Mouse (Mus musculus): ENCODE measurements around the gene Npm3. TPM values are rescaled to one million over a fixed set of nuclear protein-coding genes. Genes with fewer than 3 reads are reported as not detected.
A peak's percentile ranks its signal among the peaks of the same experiment; 100 is the strongest.

Gene Npm3
- polyA plus RNA-seq, 1 experiment from 2014 or later = 17.7 TPM

DNA sequence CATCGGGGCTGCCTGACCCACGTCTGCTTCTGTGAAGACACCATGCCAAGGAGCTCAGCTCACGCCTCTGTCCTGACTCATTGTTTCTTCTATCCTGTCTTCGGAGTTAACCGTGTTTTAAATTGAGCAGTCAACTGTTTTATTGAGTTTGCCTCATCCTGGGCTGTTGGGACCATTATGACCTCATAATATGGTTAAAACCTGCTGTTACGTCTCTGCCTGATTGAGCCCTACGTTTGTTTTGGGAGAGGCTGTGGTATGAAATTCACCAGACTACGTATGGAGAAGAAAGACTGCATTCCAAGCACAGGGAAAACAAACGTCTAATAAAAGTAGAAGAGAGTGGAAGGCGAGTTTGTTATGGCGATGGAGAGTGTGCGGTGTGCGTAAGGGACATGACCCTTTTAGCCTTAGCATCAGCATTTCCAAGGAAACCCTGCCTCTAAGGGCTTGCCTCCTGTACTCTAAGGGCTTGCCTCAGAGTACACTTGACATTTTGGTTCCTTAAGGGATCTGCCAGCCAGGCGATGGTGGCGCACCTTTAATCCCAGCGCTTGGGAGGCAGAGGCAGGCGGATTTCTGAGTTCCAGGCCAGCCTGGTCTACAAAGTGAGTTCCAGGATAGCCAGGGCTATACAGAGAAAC lies 34.7 kb upstream of the Npm3 start:
- Histone ChIP-seq H3K27me3 (no peaks in the 10 kb centered on the region), H3K27ac (peak overlapping the region; percentile 41), H3K9me3 (no peaks in the 10 kb centered on the region), H3K4me3 (peak overlapping the region; percentile 99), H3K36me3 (peaks cover 12% of the 10 kb centered on the region), H3K4me1 (peaks cover 28% of the 10 kb centered on the region), H3K4me2 (peak overlapping the region; percentile 62), H3K9ac (peak overlapping the region; percentile 58)
- ATAC-seq (ENCODE audit: insufficient number of reproducible peaks, insufficient read depth, low FRiP score, low TSS enrichment, low read depth) = no peak; the same call in 1 of the 2 replicates
- 30% methylated on average over 17 of the region's 17 CpGs for WGBS

DNA sequence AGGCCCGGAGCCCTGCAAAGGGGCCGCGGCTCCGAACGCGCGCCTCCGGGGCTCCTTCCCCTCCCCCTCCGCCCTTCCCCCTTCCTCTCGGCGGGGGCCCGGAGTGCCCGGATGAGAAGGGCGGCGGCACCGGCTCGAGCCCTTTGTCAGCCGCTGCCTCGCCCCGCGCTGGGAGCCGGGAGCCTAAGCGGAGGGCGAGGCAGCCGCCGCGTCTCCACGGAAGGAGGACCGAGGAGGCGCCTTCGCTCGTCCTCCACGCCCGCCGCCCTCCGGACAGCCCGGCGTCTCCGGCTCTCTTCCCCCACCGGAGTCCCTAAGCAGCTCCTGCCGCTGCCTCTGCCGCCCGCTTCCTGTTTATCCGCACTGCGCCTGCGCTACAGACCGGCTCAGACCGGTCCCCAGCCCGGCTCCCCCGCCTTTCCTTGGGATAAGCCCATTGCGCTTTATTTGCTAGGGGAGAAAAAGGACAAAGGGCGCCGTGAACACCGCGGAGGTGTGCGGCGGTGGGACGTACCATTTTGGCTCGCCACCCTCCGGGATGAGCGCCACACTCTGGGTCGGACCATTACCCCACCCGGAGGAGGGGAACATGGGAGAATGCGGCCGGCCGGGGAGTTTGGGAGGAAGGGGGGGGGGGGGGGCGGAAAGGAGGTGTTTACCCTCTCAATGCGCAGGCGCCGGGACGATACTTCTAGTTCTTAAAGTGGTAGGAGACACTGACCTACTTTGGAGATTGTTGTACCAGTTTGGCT lies 34.0 kb upstream of the Npm3 start, which contains the start of gene Mgea5:
TSS of gene Mgea5 (minus strand) at position 657 of the 752 bp plus-strand sequence.
- Histone ChIP-seq H3K4me2 (peak within 1 kb of the TSS; percentile 62), H3K4me1 (peaks cover 28% of the 10 kb centered on the region), H3K4me3 (peak within 1 kb of the TSS; percentile 99), H3K27ac (peak within 1 kb of the TSS; percentile 98), H3K9me3 (no peaks in the 10 kb centered on the region), H3K9ac (peak within 1 kb of the TSS; percentile 98), H3K36me3 (peaks cover 18% of the 10 kb centered on the region), H3K27me3 (no peaks in the 10 kb centered on the region)
- ATAC-seq (ENCODE audit: insufficient number of reproducible peaks, insufficient read depth, low FRiP score, low TSS enrichment, low read depth) = peak; percentile 97
- WGBS = under 1% methylated on average over 69 of the region's 71 CpGs

DNA sequence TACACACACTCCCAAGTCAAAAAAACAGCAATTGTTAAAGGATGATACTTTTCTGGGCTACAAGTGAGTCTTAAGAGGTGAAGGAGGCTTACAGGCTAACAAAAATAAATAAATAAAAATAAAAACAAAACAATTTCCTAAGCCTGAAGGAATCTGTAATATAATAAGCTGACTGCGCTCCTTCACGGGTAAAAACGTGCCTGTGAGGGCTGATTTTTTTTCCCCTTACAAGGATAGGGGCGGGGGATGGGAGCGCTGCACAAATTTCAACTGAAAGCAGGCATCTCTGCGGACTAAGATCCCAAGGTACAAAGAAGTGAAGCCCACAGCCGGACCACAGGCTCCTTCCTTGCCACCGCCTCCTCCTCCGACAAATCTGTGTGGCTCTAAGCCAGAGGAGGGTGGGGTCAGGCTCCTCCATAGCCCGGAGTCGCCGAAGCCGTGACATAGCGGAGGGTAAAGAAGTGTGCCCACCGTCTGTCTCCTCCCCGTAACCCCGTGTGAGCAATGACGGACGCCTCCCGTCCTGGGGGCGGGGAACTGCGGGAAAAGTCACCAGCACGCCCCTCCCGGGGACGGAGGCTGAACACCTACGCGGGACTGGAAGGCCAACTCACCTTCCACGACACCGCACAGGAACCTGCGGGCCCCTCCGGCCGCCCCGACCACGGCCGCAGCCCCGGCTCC lies 33.1 kb upstream of the Npm3 start:
- H3K9me3 ChIP-seq = no peaks in the 10 kb centered on the region
- under 1% methylated on average over 36 of the region's 36 CpGs for WGBS
- H3K27ac ChIP-seq = peak overlapping the region; percentile 98
- H3K4me2 ChIP-seq = peak overlapping the region; percentile 62
- peaks cover 28% of the 10 kb centered on the region for H3K4me1 ChIP-seq
- ATAC-seq (ENCODE audit: insufficient number of reproducible peaks, insufficient read depth, low FRiP score, low TSS enrichment, low read depth) = peak; percentile 34
- no peaks in the 10 kb centered on the region for H3K27me3 ChIP-seq
- peak overlapping the region; percentile 99 for H3K4me3 ChIP-seq
- peaks cover 27% of the 10 kb centered on the region for H3K36me3 ChIP-seq
- peak overlapping the region; percentile 98 for H3K9ac ChIP-seq

GRCm38 (mm10) chr19:45781676-45782075 lies 32.3 kb upstream of the Npm3 start:
- H3K4me2 ChIP-seq = peak overlapping the region; percentile 62
- H3K4me1 ChIP-seq = peaks cover 28% of the 10 kb centered on the region
- peaks cover 33% of the 10 kb centered on the region for H3K36me3 ChIP-seq
- peak overlapping the region; percentile 99 for H3K4me3 ChIP-seq
- H3K27ac ChIP-seq = no peak overlapping the region
- no peaks in the 10 kb centered on the region for H3K9me3 ChIP-seq
- 60% methylated on average over 8 of the region's 8 CpGs for WGBS
- no peak overlapping the region for H3K9ac ChIP-seq
- H3K27me3 ChIP-seq = no peaks in the 10 kb centered on the region
- no peak for ATAC-seq (ENCODE audit: insufficient number of reproducible peaks, insufficient read depth, low FRiP score, low TSS enrichment, low read depth)

DNA sequence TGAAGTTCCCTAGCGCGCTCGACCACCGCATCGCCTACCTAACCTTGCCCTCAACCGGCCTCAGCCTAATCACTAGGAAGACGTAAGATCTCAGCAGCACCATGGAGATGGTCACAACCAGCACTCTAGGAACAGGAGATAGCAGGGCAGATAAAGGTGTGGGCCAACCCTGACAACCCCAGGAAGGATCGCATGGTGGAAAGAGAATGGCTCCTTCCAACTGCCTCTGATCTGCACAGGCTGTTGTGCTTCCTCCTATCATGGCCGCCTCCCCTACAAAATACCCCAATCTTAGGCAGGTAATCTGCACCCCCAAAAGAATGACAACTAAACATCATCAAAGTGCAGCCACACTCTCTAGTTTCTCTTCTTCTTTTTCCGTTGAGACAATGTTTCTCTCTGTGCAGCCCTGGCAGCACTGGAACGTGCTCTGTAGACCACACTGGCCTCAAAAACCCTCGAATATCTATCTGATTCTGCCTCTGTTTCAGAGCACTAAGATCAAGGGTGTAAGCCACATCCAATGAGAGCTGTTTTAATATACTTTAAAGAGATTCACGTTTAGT lies 31.0 kb upstream of the Npm3 start:
- Histone ChIP-seq H3K9me3 (no peaks in the 10 kb centered on the region), H3K36me3 (peaks cover 46% of the 10 kb centered on the region), H3K27me3 (no peaks in the 10 kb centered on the region), H3K4me3 (peak overlapping the region; percentile 99; the same call in 1 of the 2 replicates), H3K27ac (no peak overlapping the region), H3K4me2 (peak overlapping the region; percentile 62), H3K9ac (peak overlapping the region; percentile 53), H3K4me1 (peaks cover 28% of the 10 kb centered on the region)
- no peak for ATAC-seq (ENCODE audit: insufficient number of reproducible peaks, insufficient read depth, low FRiP score, low TSS enrichment, low read depth)
- WGBS = 88% methylated on average over 13 of the region's 13 CpGs

GRCm38 (mm10) chr19:45775486-45775885 lies 26.1 kb upstream of the Npm3 start:
- ATAC-seq (ENCODE audit: insufficient number of reproducible peaks, insufficient read depth, low FRiP score, low TSS enrichment, low read depth) = no peak
- H3K4me3 ChIP-seq = no peak overlapping the region
- H3K9ac ChIP-seq = no peak overlapping the region
- H3K27me3 ChIP-seq = no peaks in the 10 kb centered on the region
- H3K4me1 ChIP-seq = peaks cover 12% of the 10 kb centered on the region
- 83% methylated on average over 2 of the region's 2 CpGs for WGBS
- H3K27ac ChIP-seq = no peak overlapping the region
- peaks cover 90% of the 10 kb centered on the region for H3K36me3 ChIP-seq
- H3K9me3 ChIP-seq = no peaks in the 10 kb centered on the region
- no peak overlapping the region for H3K4me2 ChIP-seq

GRCm38 (mm10) chr19:45771501-45771900 lies 22.1 kb upstream of the Npm3 start:
- H3K4me1 ChIP-seq = no peaks in the 10 kb centered on the region
- no peaks in the 10 kb centered on the region for H3K27me3 ChIP-seq
- 92% methylated on average over 5 of the region's 5 CpGs for WGBS
- H3K27ac ChIP-seq = no peak overlapping the region
- no peak overlapping the region for H3K4me2 ChIP-seq
- H3K36me3 ChIP-seq = peaks cover 97% of the 10 kb centered on the region
- no peak for ATAC-seq (ENCODE audit: insufficient number of reproducible peaks, insufficient read depth, low FRiP score, low TSS enrichment, low read depth)
- H3K4me3 ChIP-seq = no peak overlapping the region
- no peaks in the 10 kb centered on the region for H3K9me3 ChIP-seq
- H3K9ac ChIP-seq = no peak overlapping the region

GRCm38 (mm10) chr19:45760810-45761209 lies 11.4 kb upstream of the Npm3 start:
- Histone ChIP-seq H3K4me3 (no peak overlapping the region), H3K9me3 (no peaks in the 10 kb centered on the region), H3K36me3 (peaks cover 90% of the 10 kb centered on the region), H3K4me1 (no peaks in the 10 kb centered on the region), H3K27me3 (no peaks in the 10 kb centered on the region), H3K4me2 (no peak overlapping the region), H3K27ac (no peak overlapping the region), H3K9ac (no peak overlapping the region)
- no peak for ATAC-seq (ENCODE audit: insufficient number of reproducible peaks, insufficient read depth, low FRiP score, low TSS enrichment, low read depth)
- WGBS = 86% methylated on average over 3 of the region's 3 CpGs

- H3K4me2 ChIP-seq = no peak overlapping the region
- 88% methylated on average over 5 of the region's 5 CpGs for WGBS
- peaks cover 90% of the 10 kb centered on the region for H3K36me3 ChIP-seq
- H3K27ac ChIP-seq = no peak overlapping the region
- ATAC-seq (ENCODE audit: insufficient number of reproducible peaks, insufficient read depth, low FRiP score, low TSS enrichment, low read depth) = no peak
- no peaks in the 10 kb centered on the region for H3K9me3 ChIP-seq
- H3K9ac ChIP-seq = no peak overlapping the region
- no peak overlapping the region for H3K4me3 ChIP-seq
- no peaks in the 10 kb centered on the region for H3K27me3 ChIP-seq
- H3K4me1 ChIP-seq = no peaks in the 10 kb centered on the region
Measured at GRCm38 (mm10) chr19:45758671-45759070, 9.3 kb upstream of the Npm3 start.

DNA sequence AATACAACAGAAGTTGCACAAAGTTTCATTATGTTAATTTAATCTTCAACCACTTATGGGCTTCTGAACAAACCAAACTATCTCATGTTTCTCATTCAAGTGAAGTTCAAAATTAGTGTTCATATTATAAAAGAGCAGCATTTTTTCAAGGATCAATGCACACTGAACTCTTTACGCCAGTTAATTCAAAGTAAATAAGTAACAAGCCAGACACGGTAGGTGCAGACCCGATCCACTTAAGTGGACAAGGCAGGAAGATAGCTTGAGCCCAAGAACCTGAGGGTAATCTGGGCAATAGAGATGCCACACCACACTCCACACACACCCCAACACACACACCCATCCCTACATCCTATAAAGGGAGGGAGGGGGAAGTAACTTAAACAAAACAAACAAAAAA lies 4.2 kb upstream of the Npm3 start:
- Histone ChIP-seq H3K9me3 (no peaks in the 10 kb centered on the region), H3K36me3 (peaks cover 68% of the 10 kb centered on the region), H3K27me3 (no peaks in the 10 kb centered on the region), H3K9ac (no peak overlapping the region), H3K4me2 (no peak overlapping the region), H3K4me3 (no peak overlapping the region), H3K27ac (no peak overlapping the region), H3K4me1 (peaks cover 13% of the 10 kb centered on the region)
- WGBS = 91% methylated on average over 3 of the region's 3 CpGs
- ATAC-seq (ENCODE audit: insufficient number of reproducible peaks, insufficient read depth, low FRiP score, low TSS enrichment, low read depth) = no peak

GRCm38 (mm10) chr19:45751881-45752280 lies 2.5 kb upstream of the Npm3 start:
- Histone ChIP-seq H3K4me2 (no peak overlapping the region), H3K27me3 (peaks cover 5% of the 10 kb centered on the region), H3K36me3 (peaks cover 51% of the 10 kb centered on the region), H3K9ac (no peak overlapping the region), H3K4me3 (no peak overlapping the region), H3K9me3 (no peaks in the 10 kb centered on the region), H3K27ac (no peak overlapping the region), H3K4me1 (peaks cover 24% of the 10 kb centered on the region)
- WGBS = 87% methylated on average over 7 of the region's 7 CpGs
- no peak for ATAC-seq (ENCODE audit: insufficient number of reproducible peaks, insufficient read depth, low FRiP score, low TSS enrichment, low read depth)
